Mouse (Mus musculus) midbrain, embryonic 14.5 days (tissue): Measurements from ENCODE around the gene Fv1. TPM values are rescaled to one million over a fixed set of nuclear protein-coding genes. Genes with fewer than 3 reads are reported as not detected.
"Not testable (repeated sequence)": the region's sequence is repeated elsewhere in the genome, so short reads cannot be mapped to it uniquely, and the experiment has no call there.

ENCODE experiments used
- ATAC-seq: fragments of 200-750 bp; cut with Nextera tagmentation; 2 replicates; pipeline ENCODE4 v1.8.0; 2017; ENCODE audit warnings: moderate number of reproducible peaks, moderate library complexity; ENCODE audit not compliant: low FRiP score, low TSS enrichment
- DNase-seq: peaks from one replicate; pipeline ENCODE4 v3.0.0-alpha.2; 2015
- H3K27ac ChIP-seq: fragments of 300-500 bp; sonication (generic); replicated peaks from 2 replicates; pipeline ENCODE4 v1.5.1; 2014; ENCODE audit warnings: mild to moderate bottlenecking, low read depth, low read length, moderate library complexity
- H3K27me3 ChIP-seq: fragments of 300-500 bp; sonication (generic); 2 replicates; pipeline ENCODE4 v1.6.1; 2014; ENCODE audit warnings: low read length, control low read depth, mixed read lengths; ENCODE audit not compliant: control insufficient read depth, insufficient read depth
- H3K36me3 ChIP-seq: fragments of 300-500 bp; sonication (generic); 2 replicates; pipeline ENCODE4 v1.6.1; 2014; ENCODE audit warnings: low read length, control low read depth; ENCODE audit not compliant: control insufficient read depth, insufficient read depth
- H3K4me1 ChIP-seq: fragments of 300-500 bp; sonication (generic); 2 replicates; pipeline ENCODE4 v1.6.1; 2014; ENCODE audit warnings: mild to moderate bottlenecking, antibody characterized with exemption, low read length, control low read depth; ENCODE audit not compliant: control insufficient read depth, insufficient read depth
- H3K4me2 ChIP-seq: fragments of 300-500 bp; sonication (generic); 2 replicates; pipeline ENCODE4 v1.6.1; 2014; ENCODE audit warnings: mild to moderate bottlenecking, low read length, moderate library complexity
- H3K4me3 ChIP-seq: fragments of 300-500 bp; sonication (generic); replicated peaks from 2 replicates; pipeline ENCODE4 v1.5.1; 2014; ENCODE audit warnings: low read depth, low read length
- H3K9ac ChIP-seq: fragments of 300-500 bp; sonication (generic); replicated peaks from 2 replicates; pipeline ENCODE4 v1.6.1; 2014; ENCODE audit warnings: mild to moderate bottlenecking, low read length, moderate library complexity
- H3K9me3 ChIP-seq: fragments of 300-500 bp; sonication (generic); 2 replicates; pipeline ENCODE4 v1.6.1; 2016; ENCODE audit warnings: low read length, control low read depth, mixed read lengths; ENCODE audit not compliant: control insufficient read depth
- WGBS: fragments of 180-500 bp; shearing (Covaris S2); extraction: QIAGEN DNeasy Blood & Tissue Kit; methylation state at CpG from one replicate; pipeline ENCODE4 v1.1.7; 2014; 5-methylcytosine and 5-hydroxymethylcytosine counted together
- polyA plus RNA-seq: library from polyadenylated mRNA; unstranded; fragments of >200 nt; fragmentation: Nextera tagmentation; extraction: Ambion mirVana; gene quantifications from 2 replicates; pipeline ENCODE4 v1.2.1, GENCODE M21; 2014

Gene Fv1
- 4.9 and 8.7 TPM in 2 replicates for polyA plus RNA-seq

DNA sequence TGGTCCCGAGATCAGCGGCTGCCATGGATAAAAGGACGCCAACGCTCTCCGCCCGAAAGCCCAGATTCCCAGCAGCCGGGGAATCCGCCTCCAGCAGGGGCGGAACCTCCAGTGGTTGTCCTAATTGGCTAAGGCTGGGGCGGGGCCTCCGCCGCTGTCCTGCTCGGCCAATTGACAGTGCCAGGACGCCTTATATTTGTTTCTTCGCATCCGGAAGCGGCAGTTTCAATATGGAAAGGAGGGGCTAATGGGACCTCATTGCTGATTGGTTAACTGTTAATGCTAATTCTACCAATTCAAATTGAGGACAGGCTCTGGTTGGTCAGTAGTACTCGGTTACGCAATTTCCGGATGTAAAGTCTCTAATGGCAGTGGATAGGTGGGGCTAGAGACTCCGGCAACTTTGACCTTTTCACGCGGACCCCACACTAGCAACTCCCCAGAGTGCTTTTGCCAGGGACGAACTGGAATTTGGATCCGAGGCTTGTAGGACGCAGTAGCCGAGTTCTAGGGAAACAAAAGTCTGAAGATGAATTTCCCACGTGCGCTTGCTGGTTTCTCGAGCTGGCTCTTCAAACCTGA lies at the start of gene Fv1, which contains the start of gene Miip:
Gene Fv1, plus strand, starts transcription at position 530 of the 582 bp plus-strand sequence.
Gene Miip, minus strand, starts transcription at position 367 of the 582 bp plus-strand sequence.
- peak; percentile 97 for DNase-seq
- peak; percentile 98 for ATAC-seq
- Histone ChIP-seq H3K36me3 (peaks cover 30% of the 10 kb centered on the region), H3K4me2 (peak within 1 kb of the TSS; percentile 84), H3K9me3 (no peaks in the 10 kb centered on the region), H3K4me3 (peak within 1 kb of the TSS; percentile 78), H3K4me1 (peaks cover 18% of the 10 kb centered on the region), H3K27me3 (no peaks in the 10 kb centered on the region), H3K27ac (peak within 1 kb of the TSS; percentile 74), H3K9ac (peak within 1 kb of the TSS; percentile 77)
- WGBS = under 1% methylated on average over 30 of the region's 30 CpGs

DNA sequence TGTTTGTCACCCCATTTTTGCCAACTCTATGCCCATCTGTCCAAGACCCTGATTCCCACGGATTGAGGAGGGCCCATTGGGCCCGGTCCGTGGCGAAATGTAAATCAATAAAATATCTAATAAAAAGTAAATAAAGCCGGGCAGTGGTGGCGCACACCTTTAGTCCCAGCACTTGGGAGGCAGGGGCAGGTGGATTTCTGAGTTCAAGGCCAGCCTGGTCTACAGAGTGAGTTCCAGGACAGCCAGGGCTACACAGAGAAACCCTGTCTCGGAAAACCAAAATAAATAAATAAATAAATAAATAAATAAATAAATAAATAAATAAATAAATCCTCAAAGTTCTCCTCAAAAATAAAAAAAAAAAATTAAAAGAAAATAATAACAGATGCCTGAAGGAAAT lies 49.1 kb upstream of the Fv1 start:
- H3K4me1 ChIP-seq, H3K9ac ChIP-seq, H3K4me2 ChIP-seq, ATAC-seq, H3K27me3 ChIP-seq, DNase-seq, H3K27ac ChIP-seq, H3K4me3 ChIP-seq: not testable (repeated sequence)
- 85% methylated on average over 7 of the region's 7 CpGs for WGBS
- Histone ChIP-seq H3K36me3 (peaks cover 22% of the 10 kb centered on the region), H3K9me3 (peaks cover 61% of the 10 kb centered on the region)

DNA sequence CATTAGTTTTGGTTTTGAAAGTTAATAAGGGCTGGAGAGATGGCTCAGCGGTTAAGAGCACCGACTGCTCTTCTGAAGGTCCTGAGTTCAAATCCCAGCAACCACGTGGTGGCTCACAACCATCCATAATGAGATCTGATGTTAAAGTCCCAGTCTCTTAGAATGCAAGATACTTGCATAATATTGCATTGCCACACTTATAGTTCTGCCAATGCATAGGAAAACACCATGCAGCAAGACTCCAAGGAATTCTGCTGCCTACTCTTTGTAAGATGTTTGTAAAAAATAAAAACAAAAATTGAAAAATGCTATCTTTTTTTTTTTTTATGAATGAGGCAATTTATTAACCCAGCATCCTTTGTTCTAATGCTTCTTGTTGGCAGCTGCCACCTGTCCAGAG lies 47.4 kb upstream of the Fv1 start:
- DNase-seq, H3K27ac ChIP-seq, H3K4me3 ChIP-seq, H3K9ac ChIP-seq, H3K27me3 ChIP-seq, ATAC-seq, H3K4me1 ChIP-seq, H3K4me2 ChIP-seq: not testable (repeated sequence)
- H3K36me3 ChIP-seq = peaks cover 37% of the 10 kb centered on the region
- WGBS = 82% methylated on average over 3 of the region's 3 CpGs
- H3K9me3 ChIP-seq = peaks cover 69% of the 10 kb centered on the region

DNA sequence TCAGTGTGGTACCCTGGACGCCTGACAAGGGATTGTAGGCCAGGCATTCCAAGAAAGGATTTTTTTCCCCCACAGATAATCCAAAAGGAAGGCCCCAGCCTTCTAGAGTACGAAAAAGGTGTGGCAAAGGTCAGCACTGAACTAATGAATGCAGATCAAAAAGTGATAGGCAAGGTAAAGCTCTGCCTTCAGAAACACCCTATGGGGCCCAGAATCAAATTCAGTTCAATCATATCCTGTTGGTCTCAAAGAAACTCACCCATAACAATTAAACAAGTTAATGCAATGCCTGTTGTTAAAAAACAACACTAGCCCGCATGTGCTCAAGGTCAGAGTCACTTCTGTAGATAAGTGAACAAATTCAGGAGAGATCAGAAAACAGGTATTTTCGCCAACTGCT lies 44.4 kb upstream of the Fv1 start:
- Histone ChIP-seq H3K4me3 (no peak overlapping the region), H3K27ac (no peak overlapping the region), H3K9ac (no peak overlapping the region), H3K27me3 (no peaks in the 10 kb centered on the region), H3K9me3 (peaks cover 90% of the 10 kb centered on the region), H3K4me2 (no peak overlapping the region), H3K36me3 (peaks cover 63% of the 10 kb centered on the region), H3K4me1 (no peaks in the 10 kb centered on the region)
- DNase-seq = no peak
- no peak for ATAC-seq
- 94% methylated on average over 4 of the region's 4 CpGs for WGBS

DNA sequence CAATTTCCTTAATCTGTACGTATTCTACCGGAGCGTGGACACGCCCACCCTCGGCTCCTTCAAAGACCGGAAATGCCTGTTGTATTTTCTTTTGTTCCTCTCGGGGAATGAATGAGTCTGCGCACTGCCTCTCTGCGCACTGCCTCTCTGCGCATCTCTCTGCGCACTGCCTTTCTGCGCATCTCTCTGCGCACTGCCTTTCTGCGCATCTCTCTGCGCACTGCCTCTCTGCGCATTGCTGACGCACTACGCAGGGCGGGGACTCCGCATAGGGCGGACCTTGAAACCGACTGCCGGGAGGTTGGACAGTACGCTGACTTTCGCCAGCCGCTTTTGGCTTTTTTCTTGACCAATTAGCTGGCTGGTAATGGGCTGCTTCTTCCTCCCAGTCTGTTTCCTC lies 29.5 kb upstream of the Fv1 start:
- H3K9ac ChIP-seq, H3K4me2 ChIP-seq: not testable (repeated sequence)
- peaks cover 31% of the 10 kb centered on the region for H3K9me3 ChIP-seq

DNA sequence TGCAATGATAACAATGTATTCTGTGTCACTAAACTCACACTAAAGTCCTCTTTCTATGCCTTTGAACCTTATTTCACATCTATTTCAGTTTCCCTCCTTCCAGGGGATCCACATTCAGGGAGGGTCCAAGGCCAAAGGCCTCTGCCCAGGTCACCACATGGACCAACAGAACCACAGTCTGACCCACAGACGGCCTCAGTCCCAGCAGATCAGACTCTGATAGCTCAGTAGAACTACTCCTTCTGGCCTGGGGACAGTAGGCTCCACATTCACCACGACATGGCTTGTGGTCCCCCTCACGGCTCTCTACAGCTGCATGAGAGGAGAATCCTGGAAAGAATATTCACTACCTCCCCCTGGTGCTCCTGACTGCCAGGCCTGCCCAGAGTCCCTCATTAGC lies 25.9 kb upstream of the Fv1 start:
- peaks cover 26% of the 10 kb centered on the region; the same call in 1 of the 2 replicates for H3K36me3 ChIP-seq
- no peak for ATAC-seq

More for the DNA sequence above, 29.5 kb upstream of the Fv1 start:
- peaks cover 26% of the 10 kb centered on the region; the same call in 1 of the 2 replicates for H3K36me3 ChIP-seq
- H3K4me3 ChIP-seq, H3K27me3 ChIP-seq, ATAC-seq, H3K4me1 ChIP-seq, DNase-seq, H3K27ac ChIP-seq: not testable (repeated sequence)
- over 99% methylated on average over 16 of the region's 26 CpGs for WGBS

DNA sequence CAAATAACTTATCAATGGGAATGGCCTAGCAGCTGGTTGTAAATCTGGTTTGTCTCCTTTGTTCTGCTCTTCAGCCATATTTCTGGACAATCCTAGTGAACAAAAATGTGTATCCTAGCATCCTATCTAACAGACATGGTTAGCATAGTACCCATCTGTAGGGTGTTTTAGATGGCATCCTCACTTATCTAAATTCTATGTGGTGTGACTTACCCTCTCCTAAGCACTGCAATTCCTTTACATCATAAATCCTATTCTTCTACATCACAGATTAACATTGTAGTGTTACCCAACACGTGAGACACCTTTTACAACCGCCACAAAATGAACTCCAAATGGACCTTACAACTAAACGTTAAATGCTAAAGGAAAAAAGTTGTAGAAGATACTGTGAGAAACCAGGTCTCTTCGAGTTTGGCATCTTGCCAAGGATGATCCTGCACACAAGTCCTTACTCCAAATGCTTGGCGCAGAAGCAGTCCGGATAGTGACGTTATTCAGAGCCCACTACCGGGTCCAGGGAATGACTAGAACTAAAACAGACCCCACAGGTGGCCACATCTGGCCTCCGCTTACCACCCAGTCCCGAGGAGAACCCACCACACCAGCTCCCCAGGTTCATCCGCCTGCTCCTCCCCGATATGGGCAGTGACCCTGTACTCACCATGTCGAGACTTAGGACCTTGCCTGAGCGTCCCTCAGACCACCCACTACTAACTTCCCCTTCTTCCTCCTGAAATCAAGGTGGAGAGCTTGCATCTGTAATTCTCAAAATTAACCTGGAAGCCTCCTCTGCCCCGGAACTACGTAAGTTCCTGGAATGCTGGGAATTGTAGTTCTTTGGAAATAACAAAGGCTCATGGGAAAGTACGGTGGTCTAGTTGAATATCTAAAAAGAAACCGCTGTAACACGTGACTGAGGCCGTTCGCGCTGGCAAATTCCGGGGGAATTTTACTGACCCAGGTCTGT lies 20.9 kb upstream of the Fv1 start, which contains the start of gene Zfp933:
Gene Zfp933, minus strand, starts transcription at position 753 of the 970 bp plus-strand sequence.
- Histone ChIP-seq H3K9ac (peak within 1 kb of the TSS; percentile 72), H3K27ac (no peak within 1 kb of the TSS)

More for the DNA sequence above, 25.9 kb upstream of the Fv1 start:
- Histone ChIP-seq H3K4me3 (no peak overlapping the region), H3K9ac (no peak overlapping the region), H3K27ac (no peak overlapping the region), H3K4me1 (peaks cover 6% of the 10 kb centered on the region; the same call in 1 of the 2 replicates), H3K27me3 (no peaks in the 10 kb centered on the region), H3K9me3 (peaks cover 29% of the 10 kb centered on the region), H3K4me2 (no peak overlapping the region)
- no peak for DNase-seq
- 96% methylated on average over 3 of the region's 3 CpGs for whole genome bisulfite sequencing

DNA sequence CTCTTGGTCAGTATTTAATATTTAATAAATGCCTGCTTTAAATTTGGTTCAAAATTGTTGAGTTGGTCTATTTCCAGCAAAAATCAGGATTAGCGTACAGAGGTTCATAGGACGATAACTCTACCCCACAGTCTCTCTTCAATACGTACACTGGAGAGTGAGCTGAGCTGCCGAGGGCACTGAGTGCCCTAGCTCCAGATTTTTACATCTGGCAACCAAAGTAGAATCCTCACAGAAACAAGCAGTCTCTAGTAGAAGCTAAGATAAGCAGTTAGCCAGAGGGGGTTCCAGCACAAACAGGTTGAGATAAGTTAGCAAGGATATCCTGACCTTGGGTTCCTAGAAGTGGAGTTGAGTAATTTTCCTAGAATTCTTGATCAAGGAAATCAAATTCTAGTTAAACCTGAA lies 20.2 kb upstream of the Fv1 start:
- 6% methylated on average over 4 of the region's 4 CpGs for WGBS

More for the DNA sequence above, 20.9 kb upstream of the Fv1 start, which contains the start of gene Zfp933:
- Histone ChIP-seq H3K36me3 (peaks cover 11% of the 10 kb centered on the region; the same call in 1 of the 2 replicates), H3K4me2 (peak within 1 kb of the TSS; percentile 57), H3K4me3 (peak within 1 kb of the TSS; percentile 73), H3K4me1 (peaks cover 11% of the 10 kb centered on the region; the same call in 1 of the 2 replicates), H3K9me3 (peaks cover 11% of the 10 kb centered on the region; the same call in 1 of the 2 replicates), H3K27me3 (no peaks in the 10 kb centered on the region)
- ATAC-seq (peak; percentile 90), DNase-seq (peak; percentile 96)
- WGBS = 5% methylated on average over 23 of the region's 23 CpGs

More for the DNA sequence above, 20.2 kb upstream of the Fv1 start:
- Histone ChIP-seq H3K4me3 (peak overlapping the region; percentile 73), H3K4me2 (peak overlapping the region; percentile 57), H3K9ac (peak overlapping the region; percentile 47), H3K27me3 (no peaks in the 10 kb centered on the region), H3K36me3 (peaks cover 4% of the 10 kb centered on the region; the same call in 1 of the 2 replicates), H3K9me3 (0 out of 2 replicates have a peak, but pooled peaks cover 4% of the 10 kb centered on the region), H3K4me1 (peaks cover 11% of the 10 kb centered on the region; the same call in 1 of the 2 replicates), H3K27ac (no peak overlapping the region)
- DNase-seq (no peak), ATAC-seq (peak; percentile 79)
